Mouse (Mus musculus) adrenal gland, adult 18-20 months (tissue): ENCODE measurements at regions not wholly inside any gene's neighbourhood (a gene's known extent, or its start where the extent isn't known, plus 50 kb on each side); places are given as distances from the start of the nearest gene placed in this dataset.
"Not testable (repeated sequence)": the region's sequence is repeated elsewhere in the genome, so short reads cannot be mapped to it uniquely, and the experiment has no call there.

Experiments used
- DNase-seq, 2 experiments: peaks; one replicate each; pipeline ENCODE4 v3.0.0; 2021 to 2022; ENCODE audit warnings: low spot score in 2 of 2

DNA sequence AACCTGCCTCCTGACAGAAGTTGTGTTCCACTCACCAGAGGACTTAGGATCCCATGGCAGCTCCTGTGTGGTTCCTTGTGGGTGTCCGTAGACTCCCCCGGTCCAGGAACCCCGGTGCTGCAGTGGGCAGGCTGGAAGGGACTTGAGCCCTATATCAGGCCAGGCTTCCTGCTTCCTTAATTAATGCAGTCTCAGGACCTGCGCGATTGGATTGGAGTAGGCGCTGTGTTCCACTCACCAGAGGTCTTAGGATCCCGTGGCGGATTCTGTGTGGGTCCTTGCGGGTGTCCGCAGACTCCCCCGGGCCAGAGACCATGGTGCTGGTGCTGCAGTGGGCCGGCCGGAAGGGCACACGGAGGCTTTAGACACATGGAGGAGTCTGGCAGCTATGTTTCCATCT is 288.7 kb downstream of the Fut8 start:
- DNase-seq, result not testable (repeated sequence)

DNA sequence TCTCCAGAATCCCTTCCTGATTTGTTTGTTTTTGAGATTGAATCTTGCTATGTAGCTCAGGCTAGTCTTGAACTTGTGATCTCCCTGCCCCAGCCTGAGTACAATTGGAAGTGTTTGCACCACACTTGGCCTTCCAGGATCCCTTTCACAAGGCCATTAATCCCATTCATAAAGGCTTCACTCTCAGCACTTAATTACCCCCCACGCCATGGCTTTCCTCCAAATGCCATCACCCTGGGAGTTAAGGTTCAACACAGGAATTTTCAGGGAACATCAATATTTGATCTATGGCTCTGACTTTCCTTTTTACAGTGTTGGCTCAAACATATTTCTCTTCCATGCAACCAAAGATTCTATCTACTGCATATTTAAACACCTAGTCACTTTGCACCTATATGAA is 289.6 kb downstream of the Fut8 start:
- DNase-seq, result no peak

DNA sequence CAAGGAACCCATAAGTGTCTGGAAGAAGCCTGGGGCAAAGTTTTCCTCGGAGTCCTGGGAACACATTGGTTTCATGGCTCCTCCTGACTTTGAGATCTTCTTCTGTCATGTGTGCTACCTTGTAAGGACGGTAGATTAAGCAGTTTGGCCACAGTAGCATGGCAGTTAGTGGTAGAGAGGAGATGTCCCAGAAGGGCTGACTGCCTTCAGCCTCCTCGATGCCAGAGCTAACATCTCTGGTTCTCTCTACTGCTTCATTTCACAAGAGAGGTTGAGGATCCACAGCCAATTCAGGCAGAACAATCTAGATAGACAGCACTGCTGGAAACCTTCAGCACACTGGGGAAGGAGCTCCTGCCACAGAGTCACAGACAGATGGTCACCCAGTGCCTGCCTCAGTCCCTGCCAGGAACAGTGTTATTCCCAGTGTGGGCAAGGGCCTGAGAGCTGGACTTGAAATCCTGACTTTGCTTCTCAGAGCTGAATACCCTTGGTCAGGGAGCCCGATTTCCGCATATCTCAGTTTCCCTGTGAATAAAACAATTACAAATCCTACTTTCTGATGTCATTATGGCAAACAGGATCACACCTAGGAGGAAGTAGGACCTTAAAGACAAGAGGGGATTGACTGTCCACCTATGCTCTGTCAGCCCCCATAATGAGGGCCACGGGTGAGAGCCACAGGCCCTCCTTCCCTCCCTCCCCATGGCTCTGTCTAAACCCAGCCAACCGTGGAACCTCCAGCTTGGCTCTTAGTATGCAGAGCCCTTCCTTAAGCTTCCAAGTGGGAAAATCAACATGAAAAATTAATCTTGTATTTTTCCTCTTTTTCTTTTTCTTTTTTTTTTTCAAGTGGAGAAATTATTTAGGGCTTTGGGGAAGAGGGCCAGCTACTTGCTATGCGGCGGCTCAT is 290.3 kb downstream of the Fut8 start:
- no peak for DNase-seq

DNA sequence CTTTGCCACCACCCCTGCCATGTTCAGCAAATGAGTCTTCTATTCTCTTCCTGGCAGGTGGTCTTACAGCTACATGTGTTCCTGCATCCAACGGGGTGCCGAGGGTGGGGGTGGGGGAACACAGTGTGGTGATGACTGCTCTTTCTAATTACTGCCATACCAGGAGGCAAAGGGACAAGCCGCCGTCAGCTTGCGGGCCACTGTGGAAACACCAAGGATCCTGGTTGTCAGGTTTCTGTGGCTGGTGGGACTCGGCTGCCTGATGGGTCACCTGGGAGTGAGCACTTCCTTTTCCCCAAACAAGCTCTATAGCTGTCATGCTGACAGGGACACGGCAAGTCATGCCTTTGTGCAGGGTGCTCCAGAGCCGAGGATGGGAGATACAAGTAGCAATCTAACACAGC is 290.9 kb downstream of the Fut8 start:
- no peak for DNase-seq

DNA sequence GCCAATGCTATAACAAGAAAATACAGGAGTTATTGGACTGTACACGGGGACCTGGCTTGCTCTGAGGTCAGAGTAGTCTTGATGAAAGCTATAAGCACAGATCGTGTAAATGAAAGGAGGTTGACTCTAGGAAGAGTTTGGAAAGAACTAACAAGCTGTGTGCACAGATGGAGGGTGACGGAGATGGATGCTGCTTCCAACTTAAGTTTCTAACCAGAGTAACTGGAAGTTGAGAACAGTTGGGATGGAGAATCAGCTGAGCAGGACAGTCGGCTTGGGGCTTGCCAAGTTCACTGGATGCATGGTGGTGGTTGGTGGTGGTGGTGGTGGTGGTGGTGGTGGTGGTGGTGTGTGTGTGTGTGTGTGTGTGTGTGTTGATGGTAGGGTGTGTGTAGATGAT is 291.5 kb downstream of the Fut8 start:
- no peak for DNase-seq

DNA sequence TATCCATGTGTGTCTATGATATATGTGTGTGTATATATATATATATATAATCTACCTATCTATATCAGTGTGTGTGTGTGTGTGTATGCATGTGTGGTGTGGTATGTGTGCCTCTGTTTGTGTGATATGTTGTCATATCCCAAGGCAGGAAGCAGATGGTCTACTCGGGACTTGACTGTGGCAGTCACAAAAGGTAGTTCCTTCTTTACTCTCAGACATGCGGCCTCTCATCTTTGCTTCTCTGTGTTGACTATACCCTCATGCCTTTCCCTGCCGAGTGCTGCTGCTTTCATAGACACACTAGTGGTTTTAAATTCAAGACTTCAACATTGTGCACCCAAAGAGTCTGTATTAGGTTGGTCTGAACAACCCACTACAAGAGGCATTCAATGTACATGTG is 292.0 kb downstream of the Fut8 start:
- DNase-seq, result no peak

DNA sequence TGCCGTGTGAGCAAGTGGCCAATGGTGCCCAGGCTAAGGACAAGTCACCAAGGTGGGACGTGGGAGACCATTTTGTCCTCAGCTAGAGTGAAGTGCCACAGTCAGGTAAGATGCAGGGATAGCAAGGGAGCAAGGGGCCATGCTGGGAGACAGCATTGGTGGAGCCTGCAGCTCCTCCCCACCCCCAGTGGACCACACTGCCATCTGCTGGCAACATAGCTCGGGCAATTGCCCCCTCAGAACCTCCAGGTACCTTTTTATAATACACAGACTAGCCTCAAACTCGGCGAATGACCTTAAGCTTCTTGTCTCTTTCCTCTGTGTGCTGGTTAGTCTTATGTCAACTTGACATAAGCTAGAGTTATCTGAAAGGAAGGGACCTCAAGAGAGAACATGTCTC is 293.4 kb downstream of the Fut8 start:
- peak; percentile 36 to 57 for DNase-seq

DNA sequence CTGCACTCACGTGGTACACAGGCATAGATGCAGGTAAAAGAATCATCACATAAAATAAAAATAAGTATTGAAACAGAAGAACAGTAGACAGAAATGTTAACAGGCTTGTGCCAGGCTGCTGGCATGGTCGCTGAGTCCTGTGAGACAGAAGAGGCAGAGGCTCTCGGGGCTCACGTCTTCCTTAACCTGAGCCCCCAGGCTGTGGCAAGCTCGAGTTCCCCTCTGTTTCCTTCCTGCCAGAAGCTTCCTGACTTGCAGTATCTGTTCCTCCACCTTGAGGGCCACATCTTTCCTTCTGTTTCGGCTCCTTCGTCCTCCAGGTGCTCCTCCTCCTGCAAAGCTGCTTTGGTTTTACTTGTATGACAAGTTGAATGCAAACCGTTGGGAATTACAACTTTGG is 294.6 kb downstream of the Fut8 start:
- no peak for DNase-seq

DNA sequence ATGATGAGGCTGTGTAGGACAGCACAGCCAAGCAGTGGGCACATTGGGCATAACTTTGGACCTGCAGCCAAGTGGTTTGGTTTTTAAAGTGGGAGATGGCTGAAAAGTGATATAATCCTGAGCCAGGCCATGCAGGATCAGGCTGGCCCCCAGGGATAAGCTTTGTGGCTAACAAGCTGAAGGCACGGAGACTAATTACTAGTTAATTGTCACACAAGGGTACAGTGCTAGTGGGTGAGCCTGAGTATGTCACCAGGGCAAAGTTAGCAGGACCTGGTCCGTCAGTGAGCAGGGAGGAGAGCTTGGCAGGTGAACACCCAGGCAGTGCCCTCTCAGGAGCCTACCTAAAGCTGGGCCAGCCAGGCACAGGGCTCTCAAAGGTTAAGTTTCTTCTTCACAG is 295.7 kb downstream of the Fut8 start:
- DNase-seq, result no peak

DNA sequence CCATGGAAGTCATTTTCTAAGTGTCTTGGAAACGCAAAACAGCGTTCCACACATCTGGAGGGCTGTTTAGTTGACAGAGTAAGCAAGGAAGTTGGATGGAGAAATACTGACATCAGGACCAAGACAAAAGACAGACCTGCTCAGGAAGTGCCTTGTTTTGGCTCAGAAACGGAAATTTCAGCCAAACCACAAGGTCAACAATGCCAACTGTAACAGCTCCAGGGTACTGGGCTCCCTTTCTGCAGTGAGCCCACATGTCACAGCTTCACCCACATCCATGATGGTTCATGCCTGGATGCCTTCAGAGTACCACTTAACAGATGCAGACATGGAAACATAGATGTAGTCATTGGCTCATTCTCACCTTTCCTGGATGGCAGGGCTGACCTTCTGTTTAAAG is 296.2 kb downstream of the Fut8 start:
- DNase-seq, result no peak

DNA sequence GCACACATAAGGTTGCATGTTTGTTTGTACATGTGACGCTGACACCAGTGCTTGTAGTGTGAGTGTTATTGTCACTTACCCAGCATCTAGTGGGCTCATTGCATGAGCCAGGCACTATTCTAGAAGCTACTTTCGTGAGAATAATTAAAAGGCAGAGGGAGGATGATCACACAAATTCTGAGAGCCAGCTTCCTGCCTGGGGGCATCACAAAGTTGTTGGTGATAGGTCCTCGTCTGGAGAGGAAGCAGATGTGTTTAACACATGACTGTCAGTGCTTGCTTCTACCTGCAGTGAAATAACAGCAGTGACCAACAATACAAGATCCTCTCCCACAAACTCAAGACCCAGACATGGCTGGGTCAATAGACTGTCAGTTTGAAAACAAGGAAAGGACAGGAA is 297.2 kb downstream of the Fut8 start:
- no peak for DNase-seq

DNA sequence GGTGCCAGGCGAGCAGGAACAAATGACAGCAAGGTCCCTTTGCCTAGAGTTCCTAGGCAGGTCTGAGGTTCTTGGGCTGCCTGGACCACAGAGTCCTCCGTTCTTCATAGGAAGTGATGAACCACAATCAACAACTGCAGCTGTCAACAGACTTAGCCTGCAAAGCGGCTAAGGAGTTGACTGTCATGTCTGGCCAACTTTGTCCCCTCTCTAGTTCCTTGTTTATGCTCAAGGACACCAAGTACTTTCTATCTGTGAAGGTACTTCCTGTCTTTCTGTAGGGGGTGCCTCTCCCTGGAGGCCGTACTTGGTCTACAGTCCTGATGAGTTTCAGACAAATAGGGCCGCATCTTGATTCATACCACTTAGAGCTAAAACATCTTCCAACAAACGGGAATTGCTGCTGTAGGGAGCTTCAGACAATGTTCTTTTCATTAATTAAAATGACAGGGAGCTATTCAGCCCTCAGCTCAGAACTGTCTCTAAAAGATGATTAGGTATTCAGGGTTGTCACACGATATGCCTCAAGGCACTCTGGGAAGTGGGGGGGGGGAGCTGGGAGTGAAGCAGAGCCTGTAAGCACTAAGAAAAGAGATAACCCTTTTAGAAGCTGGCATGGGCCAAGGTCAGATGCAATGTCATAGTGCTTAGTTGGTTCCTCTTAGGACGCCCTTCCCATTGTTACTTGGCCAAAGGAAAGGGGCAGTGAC is 299.4 kb downstream of the Fut8 start:
- DNase-seq, result no peak

DNA sequence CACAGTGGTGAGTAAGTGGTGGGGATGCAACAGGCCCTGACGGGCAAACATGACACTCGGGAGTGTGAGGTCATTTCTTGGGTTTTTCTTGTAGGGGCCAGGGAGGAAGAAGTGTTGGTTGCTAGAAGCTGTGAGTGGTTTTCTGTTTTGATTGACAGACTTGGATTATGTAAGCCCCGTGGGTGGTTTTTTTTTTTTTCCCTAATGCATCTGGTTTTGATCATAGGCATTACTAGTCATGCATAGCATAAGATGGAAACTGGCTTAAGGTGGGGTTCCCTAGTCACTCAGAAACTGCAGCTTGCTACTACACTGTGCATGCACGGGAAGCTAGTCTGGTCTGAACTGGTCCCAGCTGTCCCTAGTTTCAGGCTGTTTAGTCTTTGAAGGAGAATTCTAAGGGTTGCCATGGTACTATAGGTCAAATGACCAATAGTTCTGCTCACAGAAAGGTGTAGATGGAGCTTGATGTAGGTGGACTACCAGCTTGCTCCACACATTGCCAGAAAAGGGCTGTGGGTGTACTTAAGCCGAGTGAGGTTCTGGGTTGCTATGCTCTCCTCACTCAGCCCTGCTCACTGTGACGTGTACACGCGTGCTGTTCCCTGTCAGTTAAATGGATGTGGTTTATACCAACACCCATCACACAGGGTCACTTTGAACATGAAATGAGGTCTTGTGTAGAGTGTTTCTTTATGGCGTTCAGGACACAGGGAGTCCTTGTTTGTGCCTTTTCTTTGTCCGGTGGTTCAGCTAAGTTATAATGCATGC is 301.9 kb downstream of the Fut8 start:
- no peak for DNase-seq

DNA sequence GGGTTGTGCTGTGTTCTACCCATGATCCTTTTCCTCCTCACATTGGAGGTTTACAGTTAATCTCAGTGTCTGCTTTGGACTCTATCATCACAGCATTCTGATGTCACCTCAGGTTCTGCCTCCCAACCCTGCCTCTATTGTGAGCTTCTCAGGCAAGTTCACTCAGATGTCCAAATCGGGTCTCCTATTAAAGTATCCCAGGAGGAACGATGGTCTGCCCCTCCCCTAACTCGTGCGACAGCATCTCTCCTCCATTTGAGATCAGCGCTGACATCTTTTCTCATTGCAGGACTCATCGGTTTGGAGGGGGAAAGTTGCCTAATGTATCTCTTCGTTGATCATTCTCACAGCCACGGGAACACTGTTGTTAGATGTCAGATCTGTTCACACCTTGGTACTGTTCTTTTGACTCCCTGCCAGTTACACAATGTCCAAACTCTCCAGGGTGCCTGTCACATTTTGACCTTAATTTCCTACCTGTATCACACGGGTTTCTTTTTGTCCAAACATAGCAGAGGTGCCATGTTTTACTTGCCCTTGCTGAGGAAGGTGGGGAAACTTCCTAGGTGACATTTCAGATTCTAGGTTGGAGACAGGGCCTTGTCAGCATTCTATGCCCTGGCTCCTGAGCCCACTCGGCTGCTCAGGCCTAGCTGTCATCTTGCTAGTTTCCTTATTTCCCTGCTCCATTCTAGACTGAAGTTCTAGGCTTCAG is 303.3 kb downstream of the Fut8 start:
- no peak for DNase-seq

DNA sequence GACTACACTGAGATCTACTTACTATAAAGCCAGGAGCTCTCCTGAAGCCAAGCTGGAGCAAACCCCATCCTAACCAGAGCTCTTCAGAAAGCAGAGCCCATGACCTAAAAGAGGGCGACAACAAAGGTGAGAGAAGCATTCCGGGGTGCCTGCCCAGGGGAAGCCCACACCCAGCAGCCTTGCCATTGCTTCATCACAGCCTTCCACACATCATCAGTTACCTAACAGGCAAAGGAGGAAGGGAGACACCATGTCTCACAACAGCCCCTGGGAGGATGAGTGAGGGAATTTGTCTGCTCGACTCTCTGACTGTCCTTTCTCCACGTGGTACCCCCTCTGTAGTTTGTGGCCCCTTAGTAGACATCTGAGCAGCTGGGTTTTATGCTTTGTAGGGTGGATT is 303.9 kb downstream of the Fut8 start:
- no peak for DNase-seq

DNA sequence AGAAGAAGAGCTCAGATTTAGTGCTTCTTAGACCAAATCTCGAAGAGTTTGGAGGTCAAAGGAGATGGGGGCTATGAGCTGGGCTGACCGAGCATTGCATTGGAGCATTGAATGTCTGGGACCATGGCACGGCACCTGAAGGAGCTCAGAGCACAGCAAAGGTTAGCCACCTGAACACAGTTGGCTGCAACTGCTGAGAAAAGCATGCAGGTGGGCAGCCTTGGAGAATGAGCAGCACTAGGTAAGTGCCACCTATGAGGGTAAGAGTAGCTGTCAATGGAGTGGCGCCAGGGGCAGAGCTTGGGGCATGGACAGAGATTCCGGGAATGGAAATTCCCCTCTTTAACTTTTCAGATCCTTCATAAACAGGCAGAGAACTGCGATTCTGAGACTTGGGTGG is 305.7 kb downstream of the Fut8 start:
- DNase-seq, result no peak

DNA sequence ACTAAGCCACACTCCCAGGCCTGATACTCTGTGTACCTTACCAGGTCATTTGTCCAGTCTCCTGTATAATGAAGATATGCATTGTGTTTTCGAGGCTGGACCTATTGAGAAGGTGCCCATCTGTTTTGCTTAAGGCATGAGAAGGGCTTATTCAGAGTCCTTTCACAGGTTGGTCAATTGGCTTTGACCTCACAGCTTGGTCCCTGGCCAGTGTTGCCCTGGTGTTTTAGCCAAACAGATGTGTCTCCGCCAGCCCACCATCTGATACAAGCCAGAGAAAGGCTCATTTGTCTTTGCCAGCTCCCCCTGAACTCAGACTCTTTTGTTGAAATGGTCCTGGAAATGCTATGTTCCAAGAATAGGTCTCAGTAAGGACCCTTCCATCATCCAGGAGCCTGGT is 308.2 kb downstream of the Fut8 start:
- no peak for DNase-seq

DNA sequence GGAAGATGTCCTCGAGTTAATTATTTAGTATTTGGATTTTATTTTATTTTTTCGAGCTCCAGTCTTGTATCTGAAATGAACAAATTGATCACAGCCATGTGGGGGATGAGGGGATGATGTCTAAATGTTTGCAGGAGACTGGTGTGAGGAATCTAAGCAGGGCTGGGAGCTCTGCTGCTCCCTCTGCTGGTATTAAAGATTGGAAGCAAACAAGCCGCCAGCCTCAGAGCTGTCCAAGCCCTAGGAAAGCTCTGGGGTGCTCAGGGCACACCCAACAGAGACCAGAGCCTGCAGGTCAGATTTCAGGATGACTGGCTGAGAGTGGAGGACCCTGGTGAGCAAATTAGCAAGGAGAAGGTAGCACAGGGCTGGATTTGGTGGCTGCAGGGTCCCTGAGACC is 330.4 kb downstream of the Fut8 start:
- DNase-seq, result peak; percentile 18 to 25

DNA sequence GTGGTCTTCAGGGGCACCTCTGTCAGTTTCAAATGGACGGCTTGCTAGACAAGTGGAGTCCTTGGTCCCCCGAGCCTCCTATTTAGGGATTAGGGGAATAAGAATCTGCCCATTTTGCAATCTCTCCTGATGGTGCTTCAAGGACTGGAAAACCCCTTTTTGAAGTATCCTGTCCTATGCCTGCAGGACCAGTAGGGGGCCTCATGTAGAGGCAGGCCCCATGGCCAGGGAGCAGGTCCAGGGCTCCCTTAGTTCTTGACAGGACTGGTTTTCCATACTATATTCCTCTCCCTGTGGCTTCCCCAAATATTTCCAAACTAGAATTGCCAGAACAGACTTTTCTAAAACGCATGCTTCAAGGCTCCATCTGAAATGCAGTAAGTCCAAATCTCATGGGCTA is 332.6 kb downstream of the Fut8 start:
- DNase-seq, result no peak

DNA sequence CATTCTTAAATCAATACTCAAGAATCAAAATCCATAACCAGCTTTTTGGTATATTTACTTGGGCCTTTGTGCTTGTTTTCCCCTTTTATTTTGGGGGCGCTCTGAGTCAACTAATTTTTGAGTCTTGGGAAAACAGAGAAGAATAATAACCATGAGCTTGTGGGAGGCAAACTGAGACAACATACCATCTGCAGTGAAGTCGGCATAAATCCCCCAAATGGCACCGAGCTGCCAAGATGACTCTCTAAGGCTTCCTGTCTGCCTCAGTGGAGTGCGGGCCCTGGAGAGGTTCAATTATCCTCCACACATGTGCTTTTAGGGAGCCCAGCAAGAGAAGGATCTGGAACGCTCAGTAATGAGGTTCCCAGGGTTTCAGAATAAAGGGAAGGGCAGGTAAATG is 333.1 kb downstream of the Fut8 start:
- no peak for DNase-seq

DNA sequence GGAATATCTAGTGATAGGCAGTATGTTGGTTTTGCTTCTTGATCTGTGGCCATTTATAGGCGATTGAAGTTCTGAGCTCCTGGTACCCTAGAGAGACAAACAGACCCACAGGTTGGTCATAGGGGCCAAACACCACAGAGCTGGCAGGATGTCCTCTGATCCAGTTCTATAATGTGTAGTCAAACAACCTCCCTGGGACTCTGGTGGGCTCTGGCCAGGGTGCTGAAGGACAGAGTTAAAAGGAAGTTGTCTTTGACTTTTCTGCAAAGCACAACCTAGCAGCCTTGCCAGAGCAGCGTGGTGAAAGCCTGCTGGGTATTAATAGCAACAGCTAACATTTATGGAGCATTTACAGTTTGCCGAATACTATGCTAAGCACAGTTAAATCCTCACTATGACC is 337.1 kb downstream of the Fut8 start:
- DNase-seq, result no peak
